Mouse (Mus musculus): ENCODE results near the gene Zbtb16.

The Zbtb16 gene

GRCm38 (mm10) chr9:48746506-48746905 is 89.5 kb downstream of the Zbtb16 start:
- Histone ChIP-seq H3K4me3 (replicated peaks; ENCODE audit: low read length) (no peak overlapping the region), H3K9me3 (ENCODE audit: low read length) (no peaks in the 10 kb centered on the region), H3K27me3 (ENCODE audit: insufficient read depth, low read length) (no peaks in the 10 kb centered on the region; the same call in 1 of the 2 replicates), H3K36me3 (ENCODE audit: insufficient read depth, low read length) (no peaks in the 10 kb centered on the region), H3K4me1 (replicated peaks; ENCODE audit: low read depth, low read length) (no peaks in the 10 kb centered on the region)
- TF ChIP-seq CTCF (conservative IDR thresholded peaks at IDR 0.05; ENCODE audit: low read length) (no peak), NANOG (IDR thresholded peaks at IDR 0.05; ENCODE audit: borderline replicate concordance, low read length) (no peak), POU5F1 (IDR thresholded peaks at IDR 0.05; ENCODE audit: borderline replicate concordance, low read length) (no peak)

- H3K4me3 ChIP-seq (replicated peaks; ENCODE audit: low read length): no peak overlapping the region
Measured at GRCm38 (mm10) chr9:48745347-48746119, 90.5 kb downstream of the Zbtb16 start.

DNA sequence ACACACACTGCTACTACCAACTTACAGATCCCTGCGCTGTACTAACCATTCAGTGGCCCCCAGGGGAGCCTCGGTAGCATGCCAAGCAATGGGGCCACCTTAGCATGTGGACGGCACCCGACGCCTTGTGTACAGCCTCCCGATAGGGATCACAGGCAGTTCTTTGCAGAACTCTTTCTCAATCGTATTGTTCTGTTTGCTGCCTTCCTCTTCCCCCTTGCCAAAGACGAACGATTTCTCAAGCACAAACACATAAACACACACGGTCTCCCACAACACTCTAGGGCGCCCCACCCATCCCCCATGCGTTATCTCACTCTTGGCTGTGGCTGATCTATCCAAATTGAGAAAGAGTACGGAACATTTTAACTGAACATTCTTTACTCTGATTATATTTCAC is 91.1 kb downstream of the Zbtb16 start:
- Histone ChIP-seq H3K36me3 (ENCODE audit: insufficient read depth, low read length) (no peaks in the 10 kb centered on the region), H3K9me3 (ENCODE audit: low read length) (no peaks in the 10 kb centered on the region), H3K4me1 (replicated peaks; ENCODE audit: low read depth, low read length) (no peaks in the 10 kb centered on the region), H3K4me3 (replicated peaks; ENCODE audit: low read length) (no peak overlapping the region), H3K27me3 (ENCODE audit: insufficient read depth, low read length) (no peaks in the 10 kb centered on the region; the same call in 1 of the 2 replicates)
- TF ChIP-seq NANOG (IDR thresholded peaks at IDR 0.05; ENCODE audit: borderline replicate concordance, low read length) (no peak), CTCF (conservative IDR thresholded peaks at IDR 0.05; ENCODE audit: low read length) (no peak), POU5F1 (IDR thresholded peaks at IDR 0.05; ENCODE audit: borderline replicate concordance, low read length) (no peak)

More at GRCm38 (mm10) chr9:48745347-48746119, 90.5 kb downstream of the Zbtb16 start:
- TF ChIP-seq NANOG (IDR thresholded peaks at IDR 0.05; ENCODE audit: borderline replicate concordance, low read length): no peak
- no peak for TF ChIP-seq POU5F1 (IDR thresholded peaks at IDR 0.05; ENCODE audit: borderline replicate concordance, low read length)
- TF ChIP-seq CTCF (conservative IDR thresholded peaks at IDR 0.05; ENCODE audit: low read length): no peak
- Histone ChIP-seq H3K4me1 (replicated peaks; ENCODE audit: low read depth, low read length) (no peaks in the 10 kb centered on the region), H3K27me3 (ENCODE audit: insufficient read depth, low read length) (no peaks in the 10 kb centered on the region; the same call in 1 of the 2 replicates), H3K36me3 (ENCODE audit: insufficient read depth, low read length) (no peaks in the 10 kb centered on the region), H3K9me3 (ENCODE audit: low read length) (no peaks in the 10 kb centered on the region)

GRCm38 (mm10) chr9:48744451-48744850 is 91.6 kb downstream of the Zbtb16 start:
- Histone ChIP-seq H3K4me1 (replicated peaks; ENCODE audit: low read depth, low read length) (no peaks in the 10 kb centered on the region), H3K9me3 (ENCODE audit: low read length) (no peaks in the 10 kb centered on the region), H3K36me3 (ENCODE audit: insufficient read depth, low read length) (no peaks in the 10 kb centered on the region), H3K4me3 (replicated peaks; ENCODE audit: low read length) (no peak overlapping the region), H3K27me3 (ENCODE audit: insufficient read depth, low read length) (peaks cover under 1% of the 10 kb centered on the region; the same call in 1 of the 2 replicates)
- TF ChIP-seq POU5F1 (IDR thresholded peaks at IDR 0.05; ENCODE audit: borderline replicate concordance, low read length) (no peak), NANOG (IDR thresholded peaks at IDR 0.05; ENCODE audit: borderline replicate concordance, low read length) (no peak), CTCF (conservative IDR thresholded peaks at IDR 0.05; ENCODE audit: low read length) (no peak)

DNA sequence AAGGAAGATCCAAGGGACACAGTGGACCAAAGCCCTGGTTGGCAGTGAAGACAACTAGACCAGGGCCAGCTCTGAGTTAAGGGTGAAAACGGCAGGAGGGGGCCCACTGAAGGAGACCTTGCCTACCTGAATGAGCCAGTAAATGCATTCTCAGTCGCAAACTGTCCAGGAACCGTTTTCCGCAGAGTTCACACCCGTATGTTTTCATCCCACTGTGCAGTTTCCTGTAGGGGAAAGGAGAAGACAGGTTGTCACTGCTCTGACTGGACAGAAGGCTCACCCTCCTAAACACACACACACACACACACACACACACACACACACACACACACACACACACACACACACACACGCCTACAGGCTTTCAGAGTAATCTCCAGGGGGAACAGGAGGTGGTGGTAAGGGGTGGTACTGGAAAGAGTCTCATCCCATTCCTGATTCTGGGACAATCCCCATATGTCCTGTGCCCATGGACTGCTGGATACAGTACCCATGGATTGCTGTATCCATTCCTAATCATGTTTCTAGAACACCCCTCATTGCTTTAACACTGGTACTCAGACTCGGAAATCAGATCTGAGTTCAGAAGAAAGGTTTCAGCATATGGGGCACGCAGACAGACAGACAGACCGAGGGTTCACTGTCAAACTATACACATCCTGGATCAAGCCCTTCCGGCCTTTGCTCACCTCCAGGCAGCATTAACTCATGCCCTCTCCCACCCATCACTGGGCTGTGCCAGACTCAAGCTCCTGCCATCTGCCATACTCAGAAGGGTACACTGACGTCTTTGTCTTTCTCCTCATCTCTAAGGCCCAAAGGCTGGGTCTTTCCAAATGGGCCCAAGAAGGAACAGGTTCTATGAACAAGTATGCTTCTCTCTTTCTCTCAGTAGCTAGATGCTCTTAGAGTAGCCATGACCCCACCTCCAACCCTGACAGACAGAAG is 92.4 kb downstream of the Zbtb16 start:
- Histone ChIP-seq H3K4me1 (replicated peaks; ENCODE audit: low read depth, low read length) (no peaks in the 10 kb centered on the region), H3K4me3 (replicated peaks; ENCODE audit: low read length) (no peak overlapping the region), H3K36me3 (ENCODE audit: insufficient read depth, low read length) (no peaks in the 10 kb centered on the region), H3K27me3 (ENCODE audit: insufficient read depth, low read length) (peaks cover 9% of the 10 kb centered on the region), H3K9me3 (ENCODE audit: low read length) (no peaks in the 10 kb centered on the region)
- TF ChIP-seq NANOG (IDR thresholded peaks at IDR 0.05; ENCODE audit: borderline replicate concordance, low read length): no peak
- TF ChIP-seq POU5F1 (IDR thresholded peaks at IDR 0.05; ENCODE audit: borderline replicate concordance, low read length): no peak
- TF ChIP-seq CTCF (conservative IDR thresholded peaks at IDR 0.05; ENCODE audit: low read length): no peak

DNA sequence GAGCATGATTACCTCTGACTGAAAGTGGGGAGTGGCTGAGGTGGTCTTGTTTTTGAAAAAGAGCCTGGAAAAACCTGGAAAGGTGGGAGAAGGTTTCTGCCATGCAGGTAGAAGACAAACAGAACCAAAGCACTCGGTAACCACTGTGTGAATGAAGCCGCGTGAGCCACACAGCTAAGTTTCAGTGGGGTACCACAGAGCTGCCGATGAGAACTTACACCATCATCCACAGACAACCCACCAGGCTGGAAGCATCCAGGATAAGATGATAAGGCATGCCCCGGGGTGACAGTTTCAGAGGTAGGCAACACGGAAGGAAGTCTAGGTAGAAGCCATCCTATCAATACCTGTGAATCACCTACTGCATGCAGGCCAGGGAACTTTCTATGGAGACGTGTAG is 93.9 kb downstream of the Zbtb16 start:
- Histone ChIP-seq H3K27me3 (ENCODE audit: insufficient read depth, low read length) (peaks cover 13% of the 10 kb centered on the region), H3K9me3 (ENCODE audit: low read length) (no peaks in the 10 kb centered on the region), H3K4me1 (replicated peaks; ENCODE audit: low read depth, low read length) (no peaks in the 10 kb centered on the region), H3K36me3 (ENCODE audit: insufficient read depth, low read length) (no peaks in the 10 kb centered on the region), H3K4me3 (replicated peaks; ENCODE audit: low read length) (no peak overlapping the region)
- no peak for TF ChIP-seq CTCF (conservative IDR thresholded peaks at IDR 0.05; ENCODE audit: low read length)
- no peak for TF ChIP-seq POU5F1 (IDR thresholded peaks at IDR 0.05; ENCODE audit: borderline replicate concordance, low read length)
- TF ChIP-seq NANOG (IDR thresholded peaks at IDR 0.05; ENCODE audit: borderline replicate concordance, low read length): no peak

DNA sequence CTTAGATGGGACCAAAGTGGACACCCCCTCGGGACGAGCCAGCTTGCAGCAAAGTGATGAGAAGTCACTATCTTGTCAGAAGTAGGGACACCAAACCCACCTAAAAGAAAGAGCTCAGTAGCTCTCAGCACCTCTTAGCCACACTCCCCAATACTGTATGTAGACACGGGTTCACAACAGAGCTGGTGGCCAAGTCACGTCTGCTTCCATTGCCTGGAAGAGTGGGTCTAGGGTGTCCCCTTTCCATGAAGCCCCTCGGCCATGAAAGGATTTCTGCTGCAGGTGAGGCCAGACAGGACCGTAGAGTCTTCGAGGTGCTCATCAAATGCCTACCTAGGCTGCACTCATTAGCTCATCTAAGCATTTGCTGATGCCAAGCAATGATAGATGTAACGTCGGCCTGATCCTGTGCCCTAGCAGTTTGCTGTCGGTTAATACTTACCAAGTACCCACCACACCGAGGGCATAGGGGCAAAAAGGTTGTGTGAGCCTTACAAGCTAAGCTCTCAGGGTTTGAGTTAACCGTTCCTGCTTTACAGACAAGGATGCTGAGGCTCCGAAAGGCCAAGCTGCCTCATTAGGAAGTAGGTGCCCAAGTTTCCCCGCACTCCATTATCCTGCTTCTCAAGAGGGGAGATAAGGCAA is 94.5 kb downstream of the Zbtb16 start:
- H3K4me1 ChIP-seq (replicated peaks; ENCODE audit: low read depth, low read length): no peaks in the 10 kb centered on the region
- no peaks in the 10 kb centered on the region for H3K9me3 ChIP-seq (ENCODE audit: low read length)
- H3K27me3 ChIP-seq (ENCODE audit: insufficient read depth, low read length): peaks cover 13% of the 10 kb centered on the region
- H3K4me3 ChIP-seq (replicated peaks; ENCODE audit: low read length): no peak overlapping the region
- H3K36me3 ChIP-seq (ENCODE audit: insufficient read depth, low read length): no peaks in the 10 kb centered on the region
- TF ChIP-seq NANOG (IDR thresholded peaks at IDR 0.05; ENCODE audit: borderline replicate concordance, low read length) (no peak), CTCF (conservative IDR thresholded peaks at IDR 0.05; ENCODE audit: low read length) (no peak), POU5F1 (IDR thresholded peaks at IDR 0.05; ENCODE audit: borderline replicate concordance, low read length) (no peak)
